Mouse (Mus musculus) limb, embryonic 13.5 days (tissue): ENCODE data around the gene Gpr84. TPM values are rescaled to one million over a fixed set of nuclear protein-coding genes. Genes with fewer than 3 reads are reported as not detected.
"Not testable (repeated sequence)": the region's sequence is repeated elsewhere in the genome, so short reads cannot be mapped to it uniquely, and the experiment has no call there.

Experiments used
- ATAC-seq: fragments of 200-750 bp; cut with Nextera tagmentation; 2 replicates; pipeline ENCODE4 v1.8.0; 2017; ENCODE audit warnings: low read depth, moderate number of reproducible peaks, moderate TSS enrichment; ENCODE audit not compliant: low FRiP score
- H3K27ac ChIP-seq: fragments of 300-500 bp; sonication (generic); 2 replicates; pipeline ENCODE4 v1.5.1; 2015; ENCODE audit warnings: inconsistent platforms, mild to moderate bottlenecking, moderate library complexity
- H3K27me3 ChIP-seq: fragments of 300-500 bp; sonication (generic); 2 replicates; pipeline ENCODE4 v1.6.1; 2015; ENCODE audit warnings: mild to moderate bottlenecking, inconsistent platforms
- H3K36me3 ChIP-seq: fragments of 300-500 bp; sonication (generic); 2 replicates; pipeline ENCODE4 v1.6.1; 2015; ENCODE audit warnings: inconsistent platforms, mild to moderate bottlenecking, moderate library complexity
- H3K4me1 ChIP-seq: fragments of 300-500 bp; sonication (generic); 2 replicates; pipeline ENCODE4 v1.6.1; 2015; ENCODE audit warnings: inconsistent platforms
- H3K4me2 ChIP-seq: fragments of 300-500 bp; sonication (generic); replicated peaks from 2 replicates; pipeline ENCODE4 v1.6.1; 2015; ENCODE audit warnings: inconsistent platforms, mild to moderate bottlenecking, moderate library complexity
- H3K4me3 ChIP-seq: fragments of 300-500 bp; sonication (generic); 2 replicates; pipeline ENCODE4 v1.5.1; 2015; ENCODE audit warnings: moderate library complexity, mild to moderate bottlenecking, inconsistent platforms
- H3K9ac ChIP-seq: fragments of 300-500 bp; sonication (generic); 2 replicates; pipeline ENCODE4 v1.6.1; 2015; ENCODE audit warnings: mild to moderate bottlenecking, inconsistent platforms
- H3K9me3 ChIP-seq: fragments of 300-500 bp; sonication (generic); 2 replicates; pipeline ENCODE4 v1.6.1; 2016; ENCODE audit warnings: inconsistent platforms
- WGBS: fragments of 180-500 bp; shearing (Covaris S2); methylation state at CpG from one replicate; pipeline ENCODE4 v1.1.7; 2015; 5-methylcytosine and 5-hydroxymethylcytosine counted together
- microRNA counts: library from miRNA; unstranded; fragments of <30 nt; microRNA quantifications from one replicate; lab custom pipeline; 2016
- microRNA-seq: library from miRNA; unstranded; fragments of <30 nt; microRNA quantifications from one replicate; pipeline ENCODE4, GENCODE M21; 2016
- polyA plus RNA-seq: library from polyadenylated mRNA; unstranded; fragments of >200 nt; fragmentation: Nextera tagmentation; extraction: Ambion mirVana; gene quantifications from 2 replicates; pipeline ENCODE4 v1.2.1, GENCODE M21; 2015

The Gpr84 gene
- polyA plus RNA-seq, 1 experiment from 2014 or later = 0.41 TPM

GRCm38 (mm10) chr15:103275943-103276342 lies 34.5 kb downstream of the Gpr84 start:
- H3K4me3 ChIP-seq, H3K9me3 ChIP-seq, H3K36me3 ChIP-seq, H3K4me2 ChIP-seq, ATAC-seq, H3K27me3 ChIP-seq, H3K9ac ChIP-seq, H3K27ac ChIP-seq: not testable (repeated sequence)
- H3K4me1 ChIP-seq = peaks cover 44% of the 10 kb centered on the region
- WGBS = 93% methylated on average over 3 of the region's 3 CpGs

- Histone ChIP-seq H3K9ac (peak within 1 kb of the TSS; percentile 92), H3K9me3 (no peaks in the 10 kb centered on the region)
- WGBS = under 1% methylated on average over 38 of the region's 38 CpGs
Measured at GRCm38 (mm10) chr15:103272419-103273279, 37.8 kb downstream of the Gpr84 start, which contains the start of gene Copz1. Gene Copz1, plus strand, starts transcription at chr15:103272714.

GRCm38 (mm10) chr15:103268903-103269302 lies 41.5 kb downstream of the Gpr84 start:
- Histone ChIP-seq H3K4me1 (peaks cover 6% of the 10 kb centered on the region), H3K9ac (no peak overlapping the region), H3K27ac (no peak overlapping the region), H3K27me3 (no peaks in the 10 kb centered on the region), H3K4me2 (no peak overlapping the region), H3K9me3 (no peaks in the 10 kb centered on the region), H3K36me3 (no peaks in the 10 kb centered on the region), H3K4me3 (no peak overlapping the region)
- ATAC-seq = no peak
- 90% methylated on average over 4 of the region's 4 CpGs for WGBS

More at GRCm38 (mm10) chr15:103272419-103273279, 37.8 kb downstream of the Gpr84 start, which contains the start of gene Copz1:
- Histone ChIP-seq H3K4me3 (peak within 1 kb of the TSS; percentile 88), H3K27me3 (no peaks in the 10 kb centered on the region), H3K4me2 (peak within 1 kb of the TSS; percentile 81), H3K36me3 (no peaks in the 10 kb centered on the region), H3K27ac (peak within 1 kb of the TSS; percentile 33; the same call in 1 of the 2 replicates), H3K4me1 (peaks cover 23% of the 10 kb centered on the region)
- ATAC-seq = peak; percentile 99

GRCm38 (mm10) chr15:103264794-103265193 lies 45.6 kb downstream of the Gpr84 start:
- Histone ChIP-seq H3K4me1 (0 out of 2 replicates have a peak, but pooled peaks cover 5% of the 10 kb centered on the region), H3K9ac (no peak overlapping the region), H3K4me2 (no peak overlapping the region), H3K27ac (no peak overlapping the region), H3K36me3 (no peaks in the 10 kb centered on the region), H3K9me3 (no peaks in the 10 kb centered on the region), H3K4me3 (no peak overlapping the region), H3K27me3 (no peaks in the 10 kb centered on the region)
- 85% methylated on average over 2 of the region's 2 CpGs for WGBS
- no peak for ATAC-seq

- 46% methylated on average over 1 of the region's 1 CpGs for WGBS
- no peak for ATAC-seq
Measured at GRCm38 (mm10) chr15:103259989-103260388, 50.4 kb downstream of the Gpr84 start.

GRCm38 (mm10) chr15:103259162-103259561 lies 51.2 kb downstream of the Gpr84 start:
- Histone ChIP-seq H3K9me3 (no peaks in the 10 kb centered on the region), H3K27ac (no peak overlapping the region), H3K4me1 (peaks cover 28% of the 10 kb centered on the region), H3K9ac (no peak overlapping the region), H3K4me2 (no peak overlapping the region), H3K27me3 (0 out of 2 replicates have a peak, but pooled peaks cover 9% of the 10 kb centered on the region), H3K36me3 (no peaks in the 10 kb centered on the region), H3K4me3 (no peak overlapping the region)
- no peak for ATAC-seq
- 87% methylated on average over 5 of the region's 5 CpGs for WGBS

More at GRCm38 (mm10) chr15:103259989-103260388, 50.4 kb downstream of the Gpr84 start:
- Histone ChIP-seq H3K9me3 (no peaks in the 10 kb centered on the region), H3K27ac (no peak overlapping the region), H3K4me1 (peaks cover 21% of the 10 kb centered on the region), H3K27me3 (0 out of 2 replicates have a peak, but pooled peaks cover 9% of the 10 kb centered on the region), H3K4me2 (no peak overlapping the region), H3K36me3 (no peaks in the 10 kb centered on the region), H3K9ac (no peak overlapping the region), H3K4me3 (no peak overlapping the region)

MicroRNA genes within 50 kb of the gene (microRNA counts, 519-probe panel; counts per million panel counts)
- 3,859 counts per million, percentile 73 among the panel's probes with 10 or more counts for microRNA mmu-miR-148b (lab: Ali Mortazavi, UCI)

Small RNA genes lying within 50 kb of the gene (microRNA-seq; reads per million reads assigned to microRNA genes)
- gene Mir148b (173 reads per million, percentile 60 among the genes with 10 or more reads in this experiment), gene Mir6963 (not detected)

Other genes starting within 250 kb of the Gpr84 start
- 15.6 and 16.7 TPM in 2 replicates for gene Smug1, start 143.5 kb downstream of the Gpr84 start, polyA plus RNA-seq
- gene Cbx5, start 70.8 kb downstream of the Gpr84 start, polyA plus RNA-seq = 153 and 166 TPM in 2 replicates
- gene Hnrnpa1, start 70.2 kb downstream of the Gpr84 start, polyA plus RNA-seq = 1,120 and 1,163 TPM in 2 replicates
- 2.8 and 3.8 TPM in 2 replicates for gene Nfe2, start 52.2 kb downstream of the Gpr84 start, polyA plus RNA-seq
- gene Copz1, start 37.9 kb downstream of the Gpr84 start, polyA plus RNA-seq = 283 TPM in 2 replicates
- 11.7 and 13.1 TPM in 2 replicates for gene Zfp385a, start 29.5 kb upstream of the Gpr84 start, polyA plus RNA-seq
- gene Itga5, start 56.2 kb upstream of the Gpr84 start, polyA plus RNA-seq = 55.2 and 55.3 TPM in 2 replicates
- gene Gtsf1, start 119.9 kb upstream of the Gpr84 start, polyA plus RNA-seq = not detected in 2 replicates
- not detected in 2 replicates for gene Gtsf2, start 137.9 kb upstream of the Gpr84 start, polyA plus RNA-seq
- 2.2 and 2.3 TPM in 2 replicates for gene Nckap1l, start 143.2 kb upstream of the Gpr84 start, polyA plus RNA-seq
- 4.8 TPM in 2 replicates for gene Pde1b, start 192.4 kb upstream of the Gpr84 start, polyA plus RNA-seq
- gene Ppp1r1a, start 227.4 kb upstream of the Gpr84 start, polyA plus RNA-seq = 7.6 and 8.7 TPM in 2 replicates